Mouse (Mus musculus): ENCODE data around the gene Nckap5.

DNA sequence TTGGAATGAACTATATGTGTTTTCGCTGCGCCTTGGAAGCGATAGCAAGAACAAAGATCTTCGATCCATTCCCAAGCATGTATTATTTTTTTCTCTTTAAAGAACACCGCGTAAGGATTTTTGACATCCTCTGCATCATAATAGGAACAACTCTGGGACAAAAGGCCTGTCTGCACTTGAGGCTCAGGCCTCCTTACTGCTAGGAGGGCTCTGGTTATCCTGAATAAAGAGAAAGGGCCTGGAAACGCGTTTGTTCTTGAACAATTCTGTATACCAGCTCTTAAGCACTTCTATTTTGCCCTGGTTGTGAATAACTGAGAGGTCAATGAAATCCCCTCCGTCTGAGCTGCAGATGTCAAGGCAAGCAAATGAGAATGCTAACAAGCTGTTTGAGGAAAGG is 937.4 kb downstream of the Nckap5 start:
- no peak for TF ChIP-seq GATA1 (IDR thresholded peaks at IDR 0.05; ENCODE audit: borderline replicate concordance, low read length)
- TF ChIP-seq FLI1 (IDR thresholded peaks at IDR 0.05; ENCODE audit: low read length) = no peak

Measured in megakaryocyte, embryonic 14.5 days (primary cell).